Comparison of ENCODE assay signal across 15 mouse cellular contexts in the genomic region with DNA sequence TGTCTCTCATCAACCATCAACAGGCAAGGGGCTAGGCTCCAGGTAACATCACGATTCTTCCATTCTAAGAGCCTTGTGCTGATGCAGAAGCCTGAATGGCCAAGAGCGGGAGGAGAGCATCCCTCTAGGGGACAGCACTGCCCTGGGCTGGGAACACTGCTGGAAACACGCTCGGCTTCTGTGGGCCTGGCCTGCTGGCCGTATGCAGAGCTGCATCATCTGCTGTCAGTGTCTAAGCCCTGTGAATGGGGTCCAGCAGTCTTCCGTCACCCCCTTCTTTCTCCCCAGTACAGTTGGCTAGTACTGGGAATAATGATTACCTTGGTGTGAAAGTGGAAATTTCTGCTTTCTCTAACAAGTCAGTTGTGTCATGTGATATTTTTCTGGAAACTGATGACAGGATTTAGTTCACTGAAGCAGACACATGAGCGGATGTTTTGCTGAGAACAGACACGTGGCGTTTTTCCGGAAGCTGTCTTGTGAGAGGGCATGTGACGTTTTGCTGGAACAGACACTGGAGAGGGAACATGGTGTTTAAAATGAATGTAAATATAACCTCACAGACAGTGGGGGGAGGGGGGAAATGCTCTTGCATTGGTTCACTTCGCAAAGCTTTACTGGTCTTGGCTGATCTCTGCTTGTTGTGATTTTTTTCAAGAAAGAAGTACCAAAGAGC. TPM values are rescaled to one million over a fixed set of nuclear protein-coding genes. Genes with fewer than 3 reads are reported as not detected.
DNase-seq lines count a peak whose midpoint lies in the region; ATAC-seq and TF ChIP-seq lines count a peak whose summit lies in the region.
"Had no signal": no experiment of that assay in that cellular context is flagged by ENCODE, and none has a peak within 500 bp of the region (broad histone marks: within the 10 kb centered on the region; RNA-seq: fewer than 3 reads in every experiment).

No protein-coding gene starts in this region.

- DNase-seq in layer of hippocampus, adult 2 months (ENCODE audit: low spot score in 2 of 2) = no peak
- no peak for DNase-seq in layer of hippocampus, postnatal 10 days (ENCODE audit: low spot score in 2 of 2)
- DNase-seq in thymus, adult 18-20 months = no peak
- no peak for DNase-seq in spleen, postnatal 14 days (ENCODE audit: low spot score in 2 of 2)
- DNase-seq in thymus, postnatal 10 days (ENCODE audit: low spot score in 2 of 2) = no peak
- DNase-seq: adrenal gland, postnatal 25 days; cerebellum, adult 11-12 months; midbrain, embryonic 14.5 days had no signal

- no peak overlapping the region for H3K4me3 ChIP-seq in forebrain, embryonic 16.5 days (replicated peaks; ENCODE audit: low read length)
- H3K4me3 ChIP-seq in forebrain, embryonic 12.5 days (replicated peaks) = no peak overlapping the region
- H3K4me3 ChIP-seq in layer of hippocampus, adult 2 months = no peak overlapping the region
- H3K4me3 ChIP-seq in lung, embryonic 15.5 days = no peak overlapping the region
- H3K4me3 ChIP-seq: liver, embryonic 15.5 days had no signal

- no peaks in the 10 kb centered on the region for H3K4me1 ChIP-seq in forebrain, embryonic 16.5 days (replicated peaks; ENCODE audit: control insufficient read depth, insufficient read depth, low read length)
- no peaks in the 10 kb centered on the region for H3K4me1 ChIP-seq in forebrain, embryonic 12.5 days
- H3K4me1 ChIP-seq in lung, embryonic 15.5 days = peaks cover 9% of the 10 kb centered on the region; the same call in 1 of the 2 replicates
- H3K4me1 ChIP-seq: liver, embryonic 15.5 days had no signal

- H3K9me3 ChIP-seq in forebrain, embryonic 16.5 days (ENCODE audit: control insufficient read depth, low read length) = no peaks in the 10 kb centered on the region
- H3K9me3 ChIP-seq in forebrain, embryonic 12.5 days = no peaks in the 10 kb centered on the region
- no peaks in the 10 kb centered on the region for H3K9me3 ChIP-seq in lung, embryonic 15.5 days
- H3K9me3 ChIP-seq: liver, embryonic 15.5 days had no signal

- H3K9ac ChIP-seq in forebrain, embryonic 16.5 days (replicated peaks; ENCODE audit: low read depth, low read length) = no peak overlapping the region
- H3K9ac ChIP-seq in forebrain, embryonic 12.5 days = no peak overlapping the region
- H3K9ac ChIP-seq in lung, embryonic 15.5 days = no peak overlapping the region
- H3K9ac ChIP-seq: liver, embryonic 15.5 days had no signal

- H3K27ac ChIP-seq in forebrain, embryonic 16.5 days (ENCODE audit: low read length) = no peak overlapping the region
- no peak overlapping the region for H3K27ac ChIP-seq in forebrain, embryonic 12.5 days
- H3K27ac ChIP-seq in layer of hippocampus, adult 2 months = no peak overlapping the region
- no peak overlapping the region for H3K27ac ChIP-seq in lung, embryonic 15.5 days
- H3K27ac ChIP-seq: liver, embryonic 15.5 days had no signal

- 0 out of 2 replicates have a peak, but pooled peaks have one; percentile 2 for TF ChIP-seq CTCF in layer of hippocampus, adult 2 months (conservative IDR thresholded peaks at IDR 0.05)

- H3K36me3 ChIP-seq in forebrain, embryonic 16.5 days (ENCODE audit: control insufficient read depth, insufficient read depth) = no peaks in the 10 kb centered on the region
- no peaks in the 10 kb centered on the region for H3K36me3 ChIP-seq in forebrain, embryonic 12.5 days (replicated peaks)
- H3K36me3 ChIP-seq in lung, embryonic 15.5 days = no peaks in the 10 kb centered on the region
- H3K36me3 ChIP-seq: liver, embryonic 15.5 days had no signal

- no peak overlapping the region for H3K4me2 ChIP-seq in forebrain, embryonic 16.5 days (ENCODE audit: low read length)
- no peak overlapping the region for H3K4me2 ChIP-seq in forebrain, embryonic 12.5 days
- H3K4me2 ChIP-seq in lung, embryonic 15.5 days = no peak overlapping the region
- H3K4me2 ChIP-seq: liver, embryonic 15.5 days had no signal

- ATAC-seq in forebrain, embryonic 16.5 days = 0 out of 2 replicates have a peak, but pooled peaks have one; percentile 49
- no peak for ATAC-seq in forebrain, embryonic 12.5 days (ENCODE audit: low FRiP score)
- peak; percentile 80; the same call in 1 of the 2 replicates for ATAC-seq in lung, embryonic 15.5 days (ENCODE audit: borderline replicate concordance, extremely low read depth, low FRiP score, low TSS enrichment)

- H3K27me3 ChIP-seq in forebrain, embryonic 16.5 days (replicated peaks; ENCODE audit: control insufficient read depth, insufficient read depth, low read length) = no peaks in the 10 kb centered on the region
- no peaks in the 10 kb centered on the region for H3K27me3 ChIP-seq in forebrain, embryonic 12.5 days
- H3K27me3 ChIP-seq in lung, embryonic 15.5 days = no peaks in the 10 kb centered on the region

- 59% methylated on average over 12 of the region's 12 CpGs for WGBS in forebrain, embryonic 16.5 days
- WGBS in forebrain, embryonic 12.5 days = 82% methylated on average over 12 of the region's 12 CpGs
- 41% methylated on average over 12 of the region's 12 CpGs for WGBS in lung, embryonic 15.5 days

RNA-seq across cellular contexts. Expression of gene Fcnb, which starts 42.2 kb away (rescaled TPM):
- polyA plus RNA-seq in forebrain, embryonic 16.5 days (2015; fragmentation: Nextera tagmentation; extraction: Ambion mirVana) = not detected in 2 replicates
- polyA plus RNA-seq in forebrain, embryonic 12.5 days (2016; fragmentation: Nextera tagmentation; extraction: Ambion mirVana) = 0.29 TPM in 1 of 2 replicates, not detected in the other
- total RNA-seq in layer of hippocampus, adult 2 months (2021) = not detected
- not detected for total RNA-seq in layer of hippocampus, postnatal 10 days (2021)
- 0.29 and 0.68 TPM in 2 replicates for polyA plus RNA-seq in lung, embryonic 15.5 days (2015; fragmentation: Nextera tagmentation; extraction: Ambion mirVana)
- total RNA-seq: adrenal gland, postnatal 25 days; left cerebral cortex, postnatal 25 days had no signal
- polyA plus RNA-seq: midbrain, embryonic 14.5 days; neural tube, embryonic 14.5 days; testis, adult 2 months had no signal
